Mouse (Mus musculus) small intestine, adult 2 months (tissue): Measurements from ENCODE around the gene Dnaaf3.

ENCODE experiments used
- CTCF ChIP-seq: fragments of 200-500 bp; IDR thresholded peaks from 2 replicates; pipeline ENCODE4 v1.5.1; 2012; ENCODE audit warnings: low read depth, mild to moderate bottlenecking, control low read depth, inconsistent platforms, low read length, moderate library complexity, mixed read lengths; ENCODE audit not compliant: insufficient replicate concordance, insufficient read length; ENCODE audit errors: extremely low read depth
- POLR2A ChIP-seq: fragments of 200-500 bp; IDR thresholded peaks from 2 replicates; pipeline ENCODE4 v1.6.1; 2012; ENCODE audit warnings: low read depth, mild to moderate bottlenecking, control low read depth, inconsistent platforms, low read length, moderate library complexity

GRCm38 (mm10) chr7:4498251-4498650, 34.0 kb downstream of the Dnaaf3 start:
- no peak for TF ChIP-seq CTCF
- no peak for TF ChIP-seq POLR2A
